Mouse (Mus musculus) erythroblast, embryonic 14.5 days (primary cell): ENCODE measurements around the gene Vps8. TPM values are rescaled to one million over a fixed set of nuclear protein-coding genes. Genes with fewer than 3 reads are reported as not detected.

Source experiments
- H3K27me3 ChIP-seq: 2 replicates; pipeline ENCODE4 v1.6.1; 2012; ENCODE audit warnings: inconsistent platforms; ENCODE audit not compliant: control insufficient read depth
- H3K36me3 ChIP-seq: 2 replicates; pipeline ENCODE4 v1.6.1; 2012; ENCODE audit warnings: mild to moderate bottlenecking, inconsistent platforms; ENCODE audit not compliant: control insufficient read depth
- H3K4me1 ChIP-seq: 2 replicates; pipeline ENCODE4 v1.6.1; 2012; ENCODE audit warnings: inconsistent platforms; ENCODE audit not compliant: control insufficient read depth
- H3K4me3 ChIP-seq: replicated peaks from 2 replicates; pipeline ENCODE3; 2012; ENCODE audit warnings: moderate library complexity, mild to moderate bottlenecking, inconsistent platforms
- H3K9me3 ChIP-seq: 2 replicates; pipeline ENCODE4 v1.6.1; 2012; ENCODE audit warnings: low read length, inconsistent platforms, mixed read lengths; ENCODE audit not compliant: control insufficient read depth
- GATA1 ChIP-seq: IDR thresholded peaks from 2 replicates; pipeline ENCODE4 v1.6.1; 2012; ENCODE audit warnings: low read length, inconsistent platforms, mixed read lengths
- TAL1 ChIP-seq: IDR thresholded peaks from 3 replicates; pipeline ENCODE4 v1.6.1; 2012; ENCODE audit warnings: low read length, inconsistent platforms, mixed read lengths
- polyA plus RNA-seq: library from polyadenylated mRNA; stranded (reverse); fragments of >175 nt; gene quantifications from 2 replicates; pipeline ENCODE4 v1.2.3, GENCODE M21; 2012

The Vps8 gene
- polyA plus RNA-seq, 1 experiment: 3.1 TPM

DNA sequence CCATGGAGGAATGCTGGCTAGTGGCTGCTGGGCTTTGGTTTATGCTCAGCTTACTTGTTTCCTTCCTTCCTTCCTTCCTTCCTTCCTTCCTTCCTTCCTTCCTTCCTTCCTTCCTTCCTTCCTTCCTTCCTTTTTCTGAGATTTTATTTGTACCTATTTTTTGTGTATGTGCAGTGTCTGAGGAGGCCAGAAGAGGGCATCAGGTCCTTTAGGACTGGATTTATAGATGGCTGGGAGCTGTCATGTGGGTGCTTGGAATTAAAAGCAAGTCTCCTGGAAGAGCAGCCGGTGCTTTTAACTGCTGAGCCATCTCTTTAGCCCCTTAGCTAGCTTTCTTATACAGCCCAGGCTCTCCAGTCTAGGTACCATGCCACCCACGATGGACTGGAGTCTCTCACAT is 116.0 kb downstream of the Vps8 start:
- TF ChIP-seq GATA1 (no peak), TAL1 (no peak)
- peaks cover 2% of the 10 kb centered on the region for H3K36me3 ChIP-seq
- no peaks in the 10 kb centered on the region for H3K9me3 ChIP-seq
- peaks cover 3% of the 10 kb centered on the region for H3K4me1 ChIP-seq
- no peak overlapping the region for H3K4me3 ChIP-seq
- no peaks in the 10 kb centered on the region for H3K27me3 ChIP-seq

- no peaks in the 10 kb centered on the region for H3K9me3 ChIP-seq
- H3K4me1 ChIP-seq: peaks cover 1% of the 10 kb centered on the region; the same call in 1 of the 2 replicates
- no peaks in the 10 kb centered on the region for H3K27me3 ChIP-seq
- H3K4me3 ChIP-seq: no peak overlapping the region
- TF ChIP-seq GATA1: no peak
- TF ChIP-seq TAL1: no peak
- no peaks in the 10 kb centered on the region; the same call in 1 of the 2 replicates for H3K36me3 ChIP-seq
These were observed 119.6 kb downstream of the Vps8 start for GRCm38 (mm10) chr16:21542559-21542958.

- Histone ChIP-seq H3K36me3 (no peaks in the 10 kb centered on the region), H3K4me1 (no peaks in the 10 kb centered on the region)
- no peak for TF ChIP-seq GATA1
- no peak for TF ChIP-seq TAL1
These were observed 124.5 kb downstream of the Vps8 start for GRCm38 (mm10) chr16:21547446-21547845.

GRCm38 (mm10) chr16:21549751-21550150 is 126.8 kb downstream of the Vps8 start:
- TF ChIP-seq TAL1: no peak
- TF ChIP-seq GATA1: no peak
- H3K36me3 ChIP-seq: peaks cover 3% of the 10 kb centered on the region; the same call in 1 of the 2 replicates

More at GRCm38 (mm10) chr16:21547446-21547845, 124.5 kb downstream of the Vps8 start:
- Histone ChIP-seq H3K27me3 (no peaks in the 10 kb centered on the region), H3K9me3 (no peaks in the 10 kb centered on the region), H3K4me3 (no peak overlapping the region)

DNA sequence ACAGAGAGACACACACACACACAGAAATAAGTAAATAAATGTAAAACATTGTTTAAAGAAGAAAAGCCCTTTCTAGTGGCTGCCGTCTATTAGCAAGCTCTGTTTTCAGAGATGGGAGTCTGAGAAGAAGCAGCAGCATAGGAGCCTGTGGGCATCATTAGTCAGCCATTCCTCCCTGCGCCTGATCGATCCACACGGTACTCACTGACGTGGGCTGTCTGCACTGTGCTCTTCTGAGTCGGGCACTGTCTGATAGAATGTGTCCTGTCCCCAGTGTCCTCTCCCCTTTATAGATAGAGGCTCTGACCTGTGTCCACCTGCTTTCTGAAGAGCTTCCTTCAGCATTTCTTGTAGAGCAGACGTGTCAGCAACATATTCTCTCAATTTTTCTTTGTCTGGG is 127.5 kb downstream of the Vps8 start:
- H3K36me3 ChIP-seq: peaks cover 3% of the 10 kb centered on the region; the same call in 1 of the 2 replicates
- H3K4me3 ChIP-seq: no peak overlapping the region
- TF ChIP-seq TAL1 (no peak), GATA1 (no peak)
- H3K4me1 ChIP-seq: no peaks in the 10 kb centered on the region
- H3K9me3 ChIP-seq: no peaks in the 10 kb centered on the region
- H3K27me3 ChIP-seq: no peaks in the 10 kb centered on the region

More at GRCm38 (mm10) chr16:21549751-21550150, 126.8 kb downstream of the Vps8 start:
- Histone ChIP-seq H3K27me3 (no peaks in the 10 kb centered on the region), H3K9me3 (no peaks in the 10 kb centered on the region), H3K4me3 (no peak overlapping the region), H3K4me1 (no peaks in the 10 kb centered on the region)

- Histone ChIP-seq H3K4me1 (no peaks in the 10 kb centered on the region), H3K36me3 (peaks cover 3% of the 10 kb centered on the region; the same call in 1 of the 2 replicates), H3K27me3 (no peaks in the 10 kb centered on the region), H3K4me3 (no peak overlapping the region), H3K9me3 (no peaks in the 10 kb centered on the region)
- TF ChIP-seq TAL1 (no peak), GATA1 (no peak)
These were observed 130.6 kb downstream of the Vps8 start for GRCm38 (mm10) chr16:21553506-21553905.

DNA sequence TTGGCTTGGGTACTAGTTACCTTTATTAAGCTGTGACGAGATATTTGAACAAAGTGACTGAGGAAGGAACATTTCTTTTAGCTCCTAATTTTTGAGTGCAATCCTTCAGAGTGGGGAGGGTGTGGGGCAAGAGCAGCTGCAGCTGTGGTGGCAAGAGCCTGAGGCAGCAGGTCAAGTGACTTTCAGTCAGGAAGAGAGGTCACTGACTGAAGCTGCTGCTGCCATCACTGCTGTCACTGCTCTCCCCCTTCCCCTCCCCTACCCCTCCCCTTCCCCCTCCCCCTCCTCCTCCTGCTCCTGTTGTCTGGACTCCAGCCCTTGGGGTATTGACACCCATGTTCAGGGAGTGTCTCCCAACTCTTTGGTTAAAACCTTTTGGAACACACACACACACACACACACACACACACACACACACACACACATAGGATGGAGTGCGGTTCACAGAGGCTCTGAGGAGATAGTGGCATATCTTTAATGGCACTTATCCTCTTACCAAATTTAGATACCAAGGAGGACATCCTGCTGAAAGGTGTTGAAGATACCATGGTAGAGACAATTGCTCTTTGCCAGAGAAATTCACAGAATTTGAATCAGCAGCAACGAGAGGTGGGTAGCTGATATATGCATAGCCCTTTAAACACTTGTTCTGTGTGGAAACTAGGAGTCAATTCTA is 139.8 kb downstream of the Vps8 start:
- H3K27me3 ChIP-seq: no peaks in the 10 kb centered on the region
- no peaks in the 10 kb centered on the region for H3K4me1 ChIP-seq
- TF ChIP-seq TAL1 (no peak), GATA1 (no peak)
- no peaks in the 10 kb centered on the region for H3K9me3 ChIP-seq
- peaks cover 9% of the 10 kb centered on the region for H3K36me3 ChIP-seq
- no peak overlapping the region for H3K4me3 ChIP-seq

- Histone ChIP-seq H3K36me3 (peaks cover 11% of the 10 kb centered on the region), H3K4me1 (no peaks in the 10 kb centered on the region), H3K27me3 (no peaks in the 10 kb centered on the region), H3K9me3 (no peaks in the 10 kb centered on the region), H3K4me3 (no peak overlapping the region)
- TF ChIP-seq TAL1 (no peak), GATA1 (no peak)
These were observed 140.4 kb downstream of the Vps8 start for GRCm38 (mm10) chr16:21563322-21563721.

DNA sequence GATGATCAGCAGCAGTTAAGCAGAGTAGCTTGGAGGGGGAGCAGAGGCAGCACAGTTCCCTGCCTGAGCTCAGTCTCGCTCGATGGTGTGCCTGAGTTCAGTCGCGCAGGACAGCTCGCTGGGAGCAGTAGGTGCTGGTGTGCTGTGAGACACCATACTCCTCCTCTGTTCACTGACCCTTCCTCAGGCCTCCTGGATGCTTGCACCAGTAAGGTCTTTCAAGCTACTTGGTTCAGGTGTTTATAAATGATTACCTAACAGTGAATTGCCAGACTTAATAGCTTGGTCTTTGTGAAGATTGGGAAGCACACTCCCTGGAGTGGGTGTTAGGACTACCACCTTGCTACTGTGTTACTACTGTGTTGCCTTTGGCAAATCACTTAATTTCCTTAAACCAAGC is 144.2 kb downstream of the Vps8 start:
- no peak overlapping the region for H3K4me3 ChIP-seq
- TF ChIP-seq GATA1 (no peak), TAL1 (no peak)
- H3K4me1 ChIP-seq: no peaks in the 10 kb centered on the region
- no peaks in the 10 kb centered on the region for H3K9me3 ChIP-seq
- peaks cover 4% of the 10 kb centered on the region; the same call in 1 of the 2 replicates for H3K36me3 ChIP-seq
- no peaks in the 10 kb centered on the region for H3K27me3 ChIP-seq

- H3K4me3 ChIP-seq: no peak overlapping the region
- H3K4me1 ChIP-seq: no peaks in the 10 kb centered on the region
- H3K36me3 ChIP-seq: peaks cover 2% of the 10 kb centered on the region; the same call in 1 of the 2 replicates
- no peaks in the 10 kb centered on the region for H3K9me3 ChIP-seq
- H3K27me3 ChIP-seq: no peaks in the 10 kb centered on the region
- no peak for TF ChIP-seq TAL1
- no peak for TF ChIP-seq GATA1
These were observed 147.0 kb downstream of the Vps8 start for GRCm38 (mm10) chr16:21569952-21570351.
